Mouse (Mus musculus): Measurements from ENCODE around the gene Nt5m. TPM values are rescaled to one million over a fixed set of nuclear protein-coding genes. Genes with fewer than 3 reads are reported as not detected.

Nt5m gene
- 29.4 and 31.6 TPM in 2 replicates for polyA plus RNA-seq (2015; fragmentation: Nextera tagmentation; extraction: Ambion mirVana)

DNA sequence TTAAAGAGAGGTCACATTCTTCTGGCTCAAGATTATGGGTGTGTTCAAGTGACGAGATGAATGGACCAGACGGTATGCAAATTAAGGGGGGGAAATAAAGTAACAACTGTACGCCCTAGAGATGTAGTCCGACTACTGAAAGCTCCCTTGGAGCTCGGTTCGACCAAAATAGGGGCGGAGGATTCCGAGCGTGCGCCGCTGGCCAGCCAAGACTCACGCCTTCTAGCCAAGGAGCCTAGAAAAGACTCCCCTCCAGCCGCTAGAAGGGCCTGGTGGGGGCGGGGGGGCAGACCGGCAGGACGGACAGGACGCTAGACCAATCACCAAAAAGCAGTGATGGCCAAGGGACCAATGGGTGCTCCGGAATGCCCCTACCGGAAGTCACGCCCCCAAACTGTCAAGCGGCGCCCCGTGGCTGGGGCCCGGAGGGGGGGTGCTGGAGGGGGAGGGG, at the start of gene Nt5m:
TSS of gene Nt5m (plus strand) at position 440 of the 451 bp plus-strand sequence.
- peak within 1 kb of the TSS; percentile 98 for H3K9ac ChIP-seq (ENCODE audit: low read length)
- WGBS, result under 1% methylated on average over 24 of the region's 24 CpGs

DNA sequence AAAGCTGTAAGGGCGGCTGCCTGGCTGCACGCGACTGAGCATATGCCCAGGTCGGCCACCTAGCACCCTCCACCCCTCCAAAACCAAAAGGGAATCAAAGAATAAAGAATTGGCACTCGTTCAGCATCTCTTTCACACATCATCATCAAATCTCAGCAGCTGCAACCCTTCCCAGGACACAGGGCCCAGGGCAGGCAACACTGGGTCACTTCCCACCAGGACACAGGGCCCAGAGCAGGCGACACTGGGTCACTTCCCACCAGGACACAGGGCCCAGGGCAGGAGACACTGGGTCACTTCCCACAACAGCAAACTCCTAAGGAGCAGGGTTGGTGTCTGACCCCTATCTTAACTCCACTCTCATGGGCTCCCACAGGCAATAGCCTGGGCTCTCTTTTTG, 45.9 kb upstream of the Nt5m start:
- no peaks in the 10 kb centered on the region for H3K9me3 ChIP-seq (replicated peaks; ENCODE audit: control insufficient read depth, low read length)
- no peaks in the 10 kb centered on the region for H3K27me3 ChIP-seq (ENCODE audit: control insufficient read depth, insufficient read depth, low read length)
- H3K36me3 ChIP-seq (ENCODE audit: control insufficient read depth, insufficient read depth, low read length), result peaks cover 39% of the 10 kb centered on the region; the same call in 1 of the 2 replicates
- H3K4me1 ChIP-seq (ENCODE audit: control insufficient read depth, insufficient read depth, low read length), result no peaks in the 10 kb centered on the region
- H3K4me2 ChIP-seq (ENCODE audit: low read depth, low read length), result no peak overlapping the region
- H3K9ac ChIP-seq (ENCODE audit: low read length), result no peak overlapping the region
- 91% methylated on average over 6 of the region's 6 CpGs for WGBS
- ATAC-seq (ENCODE audit: insufficient read depth, low FRiP score), result no peak
- no peak overlapping the region for H3K27ac ChIP-seq (ENCODE audit: low read length)
- H3K4me3 ChIP-seq (replicated peaks; ENCODE audit: low read length), result no peak overlapping the region

More for the DNA sequence above, at the start of gene Nt5m:
- H3K27me3 ChIP-seq (ENCODE audit: control insufficient read depth, insufficient read depth, low read length), result no peaks in the 10 kb centered on the region
- peak within 1 kb of the TSS; percentile 97 for H3K4me3 ChIP-seq (replicated peaks; ENCODE audit: low read length)
- H3K27ac ChIP-seq (ENCODE audit: low read length), result peak within 1 kb of the TSS; percentile 99
- H3K4me1 ChIP-seq (ENCODE audit: control insufficient read depth, insufficient read depth, low read length), result peaks cover 18% of the 10 kb centered on the region
- H3K4me2 ChIP-seq (ENCODE audit: low read depth, low read length), result peak within 1 kb of the TSS; percentile 78
- ATAC-seq (ENCODE audit: insufficient read depth, low FRiP score), result peak; percentile 97
- no peaks in the 10 kb centered on the region for H3K9me3 ChIP-seq (replicated peaks; ENCODE audit: control insufficient read depth, low read length)
- H3K36me3 ChIP-seq (ENCODE audit: control insufficient read depth, insufficient read depth, low read length), result peaks cover 13% of the 10 kb centered on the region; the same call in 1 of the 2 replicates

DNA sequence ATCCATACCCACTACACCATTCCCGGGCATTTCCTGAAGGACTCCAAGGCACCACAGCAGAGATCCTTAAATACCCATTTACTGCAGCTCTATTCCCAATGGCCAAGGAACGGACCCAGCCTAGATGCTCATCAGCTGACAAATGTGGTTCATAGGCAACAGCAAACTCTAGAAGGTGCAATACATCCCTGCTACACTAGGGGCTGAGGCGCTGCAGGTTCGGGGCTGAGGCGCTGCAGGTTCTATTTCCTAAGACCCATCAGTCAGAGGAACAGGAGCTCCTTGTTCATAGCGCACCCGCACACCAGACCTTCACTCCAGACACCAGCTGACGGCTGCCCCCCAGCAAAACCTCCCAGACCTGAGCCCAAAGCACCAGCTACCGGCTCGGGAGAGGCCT, 38.8 kb upstream of the Nt5m start:
- no peaks in the 10 kb centered on the region for H3K27me3 ChIP-seq (ENCODE audit: control insufficient read depth, insufficient read depth, low read length)
- no peak overlapping the region for H3K27ac ChIP-seq (ENCODE audit: low read length)
- H3K4me1 ChIP-seq (ENCODE audit: control insufficient read depth, insufficient read depth, low read length), result no peaks in the 10 kb centered on the region
- no peak overlapping the region for H3K9ac ChIP-seq (ENCODE audit: low read length)
- ATAC-seq (ENCODE audit: insufficient read depth, low FRiP score), result no peak
- H3K36me3 ChIP-seq (ENCODE audit: control insufficient read depth, insufficient read depth, low read length), result peaks cover 52% of the 10 kb centered on the region
- H3K4me3 ChIP-seq (replicated peaks; ENCODE audit: low read length), result no peak overlapping the region
- no peak overlapping the region for H3K4me2 ChIP-seq (ENCODE audit: low read depth, low read length)
- 91% methylated on average over 10 of the region's 10 CpGs for WGBS
- no peaks in the 10 kb centered on the region for H3K9me3 ChIP-seq (replicated peaks; ENCODE audit: control insufficient read depth, low read length)

DNA sequence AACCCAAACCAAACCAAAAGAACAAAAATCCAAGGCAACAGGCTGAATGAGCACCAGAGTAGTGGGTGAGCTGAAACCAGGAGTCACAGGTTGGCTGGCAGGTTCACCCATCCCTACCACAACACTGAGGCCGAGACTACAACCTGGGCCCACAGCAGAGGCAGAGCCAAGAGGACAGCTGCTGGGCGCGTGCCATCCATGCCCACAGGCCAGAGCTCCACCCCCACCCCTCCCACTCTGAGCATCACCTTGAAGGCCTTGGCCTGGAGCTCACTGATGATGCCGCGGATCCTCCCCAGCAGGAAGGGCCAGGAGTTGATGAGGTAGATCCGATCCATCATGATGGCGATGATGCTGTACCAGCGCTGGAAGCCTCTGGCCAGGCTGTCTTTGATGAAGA, 37.4 kb upstream of the Nt5m start:
- Histone ChIP-seq H3K9me3 (replicated peaks; ENCODE audit: control insufficient read depth, low read length) (no peaks in the 10 kb centered on the region), H3K4me2 (ENCODE audit: low read depth, low read length) (no peak overlapping the region)

DNA sequence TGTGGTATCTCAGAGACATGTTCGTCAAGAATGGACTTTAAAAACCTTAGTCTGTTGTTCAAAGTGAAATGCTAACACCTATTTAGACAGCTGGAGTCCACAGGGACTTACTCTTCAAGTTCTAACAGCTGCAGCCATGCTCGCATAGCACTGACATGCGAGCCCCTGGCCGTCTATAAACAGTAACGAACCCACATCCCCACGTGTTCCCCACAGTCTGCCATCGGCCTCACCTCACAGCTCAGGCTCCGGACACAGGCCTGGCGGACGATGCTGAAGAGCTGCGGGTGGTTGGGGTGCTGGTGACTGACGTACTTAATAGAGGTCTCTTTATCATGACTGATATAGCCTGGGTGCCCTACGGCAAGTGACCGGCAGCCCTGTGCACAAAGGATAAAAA, 35.7 kb upstream of the Nt5m start:
- no peak for ATAC-seq (ENCODE audit: insufficient read depth, low FRiP score)
- peaks cover 2% of the 10 kb centered on the region for H3K4me1 ChIP-seq (ENCODE audit: control insufficient read depth, insufficient read depth, low read length)
- no peak overlapping the region for H3K4me2 ChIP-seq (ENCODE audit: low read depth, low read length)
- no peaks in the 10 kb centered on the region for H3K9me3 ChIP-seq (replicated peaks; ENCODE audit: control insufficient read depth, low read length)
- H3K27me3 ChIP-seq (ENCODE audit: control insufficient read depth, insufficient read depth, low read length), result no peaks in the 10 kb centered on the region
- H3K36me3 ChIP-seq (ENCODE audit: control insufficient read depth, insufficient read depth, low read length), result peaks cover 38% of the 10 kb centered on the region
- no peak overlapping the region for H3K9ac ChIP-seq (ENCODE audit: low read length)
- H3K4me3 ChIP-seq (replicated peaks; ENCODE audit: low read length), result no peak overlapping the region
- 90% methylated on average over 14 of the region's 14 CpGs for WGBS
- no peak overlapping the region for H3K27ac ChIP-seq (ENCODE audit: low read length)

More for the DNA sequence above, 37.4 kb upstream of the Nt5m start:
- Histone ChIP-seq H3K27me3 (ENCODE audit: control insufficient read depth, insufficient read depth, low read length) (no peaks in the 10 kb centered on the region), H3K27ac (ENCODE audit: low read length) (no peak overlapping the region), H3K4me1 (ENCODE audit: control insufficient read depth, insufficient read depth, low read length) (no peaks in the 10 kb centered on the region), H3K9ac (ENCODE audit: low read length) (no peak overlapping the region), H3K4me3 (replicated peaks; ENCODE audit: low read length) (no peak overlapping the region), H3K36me3 (ENCODE audit: control insufficient read depth, insufficient read depth, low read length) (peaks cover 50% of the 10 kb centered on the region)
- 93% methylated on average over 8 of the region's 8 CpGs for WGBS
- no peak for ATAC-seq (ENCODE audit: insufficient read depth, low FRiP score)

DNA sequence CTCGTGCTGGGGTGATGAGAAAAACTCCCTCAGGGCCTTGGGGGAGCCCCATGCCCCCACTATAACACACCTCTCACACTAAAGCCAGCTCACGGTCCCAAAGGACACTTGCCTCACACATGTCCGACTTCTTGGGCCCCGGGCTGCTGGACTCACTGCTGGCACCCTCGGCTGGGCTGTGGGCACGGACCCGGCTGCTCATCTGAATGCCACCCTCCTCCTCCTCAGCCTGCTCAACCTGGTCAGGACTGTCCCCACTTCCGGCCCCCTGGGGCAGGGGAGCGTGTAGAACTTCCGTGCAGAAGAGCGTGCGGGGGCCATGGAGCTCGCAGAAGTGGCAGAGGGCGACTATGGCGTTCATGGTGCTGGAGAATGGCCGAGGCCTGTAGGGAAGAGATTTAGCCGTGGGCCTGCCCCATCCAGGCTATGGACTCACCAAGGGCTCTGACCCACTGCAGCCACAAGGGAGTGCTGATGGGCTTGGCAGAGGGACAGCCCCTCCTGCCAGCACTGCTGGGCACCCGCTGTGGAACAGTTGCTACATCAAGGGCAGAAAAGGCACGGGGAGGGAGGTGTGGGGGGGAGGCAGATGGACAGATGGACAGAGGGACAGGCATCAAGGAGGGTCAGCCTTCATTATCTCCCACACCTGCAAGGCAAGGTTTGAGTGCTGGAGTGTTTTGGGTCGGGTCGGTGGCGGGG, 34.7 kb upstream of the Nt5m start:
- peaks cover 7% of the 10 kb centered on the region for H3K4me1 ChIP-seq (ENCODE audit: control insufficient read depth, insufficient read depth, low read length)
- H3K27ac ChIP-seq (ENCODE audit: low read length), result no peak overlapping the region
- 92% methylated on average over 22 of the region's 22 CpGs for WGBS
- H3K9ac ChIP-seq (ENCODE audit: low read length), result no peak overlapping the region
- no peak overlapping the region for H3K4me3 ChIP-seq (replicated peaks; ENCODE audit: low read length)
- no peak for ATAC-seq (ENCODE audit: insufficient read depth, low FRiP score)
- no peaks in the 10 kb centered on the region for H3K9me3 ChIP-seq (replicated peaks; ENCODE audit: control insufficient read depth, low read length)
- H3K27me3 ChIP-seq (ENCODE audit: control insufficient read depth, insufficient read depth, low read length), result no peaks in the 10 kb centered on the region
- no peak overlapping the region for H3K4me2 ChIP-seq (ENCODE audit: low read depth, low read length)
- peaks cover 35% of the 10 kb centered on the region for H3K36me3 ChIP-seq (ENCODE audit: control insufficient read depth, insufficient read depth, low read length)

DNA sequence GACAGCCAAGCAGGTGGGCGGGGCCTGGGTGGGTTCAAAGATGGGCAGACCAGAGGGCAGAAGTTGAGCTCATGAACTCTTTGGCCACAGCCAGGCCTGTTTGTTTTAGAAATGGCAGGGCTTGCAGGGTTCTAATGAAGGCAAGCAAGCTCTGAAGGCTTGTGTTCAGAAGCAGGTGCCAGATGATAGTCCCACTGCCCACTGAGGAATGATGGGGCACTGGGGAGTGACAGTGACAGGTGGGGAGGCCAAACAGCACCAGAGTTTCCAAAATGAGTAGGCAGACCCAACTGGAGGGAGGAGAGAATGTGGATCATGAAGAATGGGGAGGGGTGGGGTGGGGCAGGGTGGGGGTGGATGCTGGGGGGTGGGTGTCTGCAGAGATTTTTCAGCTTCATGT, 34.0 kb upstream of the Nt5m start:
- no peaks in the 10 kb centered on the region for H3K9me3 ChIP-seq (replicated peaks; ENCODE audit: control insufficient read depth, low read length)
- no peak overlapping the region for H3K4me2 ChIP-seq (ENCODE audit: low read depth, low read length)
- H3K4me1 ChIP-seq (ENCODE audit: control insufficient read depth, insufficient read depth, low read length), result peaks cover 7% of the 10 kb centered on the region
- peaks cover 30% of the 10 kb centered on the region for H3K36me3 ChIP-seq (ENCODE audit: control insufficient read depth, insufficient read depth, low read length)
- ATAC-seq (ENCODE audit: insufficient read depth, low FRiP score), result no peak
- H3K9ac ChIP-seq (ENCODE audit: low read length), result no peak overlapping the region
- H3K27me3 ChIP-seq (ENCODE audit: control insufficient read depth, insufficient read depth, low read length), result no peaks in the 10 kb centered on the region
- H3K4me3 ChIP-seq (replicated peaks; ENCODE audit: low read length), result no peak overlapping the region
- 94% methylated on average over 1 of the region's 1 CpGs for WGBS
- no peak overlapping the region for H3K27ac ChIP-seq (ENCODE audit: low read length)

DNA sequence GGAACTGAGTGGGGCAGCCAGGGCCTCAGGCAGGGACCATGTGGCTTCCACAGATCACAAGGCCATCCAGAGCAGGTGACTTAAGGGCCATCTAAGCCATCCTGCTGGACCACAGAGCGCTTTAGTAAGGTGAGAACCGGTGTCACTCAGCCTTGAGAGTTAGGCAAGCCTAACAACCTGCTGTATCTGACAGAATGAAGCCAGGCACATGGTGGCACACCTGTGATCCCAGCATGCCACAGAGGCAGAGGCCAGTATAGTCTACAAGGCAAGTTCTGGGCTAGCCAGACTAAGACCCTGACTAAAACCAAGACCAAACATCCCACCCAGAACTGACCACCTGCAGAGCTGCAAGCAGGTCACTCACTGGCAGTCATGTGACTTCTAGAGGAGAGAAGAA, 33.6 kb upstream of the Nt5m start:
- Histone ChIP-seq H3K9me3 (replicated peaks; ENCODE audit: control insufficient read depth, low read length) (no peaks in the 10 kb centered on the region), H3K4me3 (replicated peaks; ENCODE audit: low read length) (no peak overlapping the region), H3K9ac (ENCODE audit: low read length) (no peak overlapping the region), H3K36me3 (ENCODE audit: control insufficient read depth, insufficient read depth, low read length) (peaks cover 26% of the 10 kb centered on the region), H3K4me1 (ENCODE audit: control insufficient read depth, insufficient read depth, low read length) (peaks cover 7% of the 10 kb centered on the region), H3K27me3 (ENCODE audit: control insufficient read depth, insufficient read depth, low read length) (no peaks in the 10 kb centered on the region), H3K27ac (ENCODE audit: low read length) (no peak overlapping the region), H3K4me2 (ENCODE audit: low read depth, low read length) (no peak overlapping the region)
- ATAC-seq (ENCODE audit: insufficient read depth, low FRiP score), result no peak
- 88% methylated on average over 2 of the region's 2 CpGs for WGBS

DNA sequence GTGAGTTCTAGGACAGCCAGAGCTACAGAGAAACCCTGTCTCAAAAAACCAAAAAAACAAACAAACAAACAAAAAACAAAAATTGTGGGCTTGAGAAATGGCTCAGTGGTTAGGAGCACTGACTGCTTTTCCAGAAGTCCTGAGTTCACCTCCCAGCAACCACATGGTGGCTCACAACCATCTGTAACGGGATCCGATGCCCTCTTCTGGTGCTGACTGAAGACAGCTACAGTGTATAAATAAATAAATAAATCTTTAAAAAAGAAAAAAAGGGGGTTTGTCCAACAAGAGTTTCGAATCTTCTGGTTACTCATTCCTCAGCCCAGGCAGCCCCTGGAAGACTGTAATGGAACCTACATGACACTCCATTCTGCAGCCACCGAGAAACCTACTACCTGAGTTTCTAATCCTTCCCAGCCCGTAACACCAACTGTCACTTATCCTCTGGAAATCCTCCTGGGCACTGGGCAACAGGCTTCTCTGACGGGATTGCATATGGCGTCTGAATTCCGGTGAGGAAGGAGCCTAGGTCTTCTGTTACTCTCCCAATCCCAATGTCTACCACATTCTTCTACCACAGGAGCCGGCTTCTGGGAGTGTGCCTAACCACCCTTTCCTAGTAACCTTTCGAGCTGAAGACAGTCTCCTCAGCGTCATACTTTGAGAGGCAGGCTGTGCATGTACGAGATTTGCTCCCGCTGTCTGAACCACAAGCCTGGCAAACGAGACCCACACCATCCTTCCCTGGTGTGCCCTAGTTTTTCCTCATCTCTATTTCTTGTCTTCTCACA, 30.9 kb upstream of the Nt5m start:
- no peak for ATAC-seq (ENCODE audit: insufficient read depth, low FRiP score)
- WGBS, result 65% methylated on average over 14 of the region's 14 CpGs

More for the DNA sequence above, 30.9 kb upstream of the Nt5m start:
- Histone ChIP-seq H3K9me3 (replicated peaks; ENCODE audit: control insufficient read depth, low read length) (no peaks in the 10 kb centered on the region), H3K4me2 (ENCODE audit: low read depth, low read length) (peak overlapping the region; percentile 78), H3K36me3 (ENCODE audit: control insufficient read depth, insufficient read depth, low read length) (peaks cover 6% of the 10 kb centered on the region; the same call in 1 of the 2 replicates), H3K27ac (ENCODE audit: low read length) (peak overlapping the region; percentile 35), H3K4me3 (replicated peaks; ENCODE audit: low read length) (peak overlapping the region; percentile 76), H3K27me3 (ENCODE audit: control insufficient read depth, insufficient read depth, low read length) (no peaks in the 10 kb centered on the region), H3K9ac (ENCODE audit: low read length) (peak overlapping the region; percentile 98), H3K4me1 (ENCODE audit: control insufficient read depth, insufficient read depth, low read length) (peaks cover 14% of the 10 kb centered on the region)

All from stomach, embryonic 16.5 days (tissue).